Mouse (Mus musculus) lung, postnatal 0 days (tissue): Measurements from ENCODE around the gene Gramd4.

ENCODE experiments used
- CTCF ChIP-seq: IDR thresholded peaks from 2 replicates; pipeline ENCODE4 v1.5.1; 2016; ENCODE audit warnings: antibody characterized with exemption, mild to moderate bottlenecking
- EP300 ChIP-seq: IDR thresholded peaks from 2 replicates; pipeline ENCODE4 v1.6.1; 2016; ENCODE audit warnings: antibody characterized with exemption, mild to moderate bottlenecking, control low read depth

DNA sequence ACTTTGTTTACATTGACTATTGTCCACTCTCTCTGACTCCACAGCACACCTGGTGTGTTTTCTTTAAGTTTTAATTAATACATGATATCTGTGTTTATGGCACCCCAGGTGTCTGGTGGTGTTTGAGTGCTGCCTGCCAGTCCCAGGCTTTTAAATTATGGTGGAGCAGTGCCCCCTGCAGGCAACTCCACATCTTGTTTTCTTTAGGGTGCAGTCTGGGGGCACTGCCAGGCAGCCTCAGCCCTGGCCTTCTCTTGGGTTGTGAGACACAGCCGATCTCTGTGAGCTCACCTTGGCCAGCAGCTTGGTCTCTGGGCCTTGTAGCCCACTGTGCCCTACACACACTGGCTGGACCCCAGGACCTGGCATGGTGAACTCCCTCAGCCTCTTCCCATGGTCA is 66.9 kb downstream of the Gramd4 start:
- TF ChIP-seq CTCF (peak; percentile 83), EP300 (no peak)
